Mouse (Mus musculus) testis, adult 2 months (tissue): ENCODE results near the gene Ppa2. TPM values are rescaled to one million over a fixed set of nuclear protein-coding genes. Genes with fewer than 3 reads are reported as not detected.

Source experiments
- H3K27ac ChIP-seq: fragments of 200-500 bp; 2 replicates; pipeline ENCODE4 v1.5.1; 2012; ENCODE audit warnings: low read depth, low read length; ENCODE audit not compliant: control insufficient read depth, insufficient read depth
- H3K27me3 ChIP-seq: fragments of 200-500 bp; 2 replicates; pipeline ENCODE4 v1.6.1; 2012; ENCODE audit warnings: mild to moderate bottlenecking, low read length, moderate library complexity; ENCODE audit not compliant: control insufficient read depth, insufficient read depth
- H3K36me3 ChIP-seq: fragments of 200-500 bp; 2 replicates; pipeline ENCODE4 v1.6.1; 2012; ENCODE audit warnings: mild to moderate bottlenecking, low read length; ENCODE audit not compliant: control insufficient read depth, insufficient read depth
- H3K4me1 ChIP-seq: fragments of 200-500 bp; 2 replicates; pipeline ENCODE4 v1.6.1; 2012; ENCODE audit warnings: low read length; ENCODE audit not compliant: control insufficient read depth, insufficient read depth
- H3K4me3 ChIP-seq: fragments of 200-500 bp; 2 replicates; pipeline ENCODE4 v1.5.1; 2012; ENCODE audit warnings: low read depth, mild to moderate bottlenecking, low read length, moderate library complexity, mixed read lengths; ENCODE audit not compliant: control insufficient read depth
- CTCF ChIP-seq: fragments of 200-500 bp; IDR thresholded peaks from 2 replicates; pipeline ENCODE4 v1.5.1; 2012; ENCODE audit warnings: low read depth, mild to moderate bottlenecking, inconsistent platforms, low read length, moderate library complexity; ENCODE audit not compliant: control insufficient read depth, insufficient read depth, insufficient replicate concordance
- POLR2A ChIP-seq: fragments of 200-500 bp; IDR thresholded peaks from 2 replicates; pipeline ENCODE4 v1.6.1; 2012; ENCODE audit warnings: low read depth, mild to moderate bottlenecking, inconsistent platforms, low read length, moderate library complexity; ENCODE audit not compliant: control insufficient read depth
- polyA plus RNA-seq: library from polyadenylated mRNA; depleted of rRNA; stranded (reverse); fragments of >200 nt; gene quantifications from 2 replicates; pipeline ENCODE4 v1.2.3, GENCODE M21; 2012

Gene Ppa2
- polyA plus RNA-seq, 1 experiment = 60.0 TPM

DNA sequence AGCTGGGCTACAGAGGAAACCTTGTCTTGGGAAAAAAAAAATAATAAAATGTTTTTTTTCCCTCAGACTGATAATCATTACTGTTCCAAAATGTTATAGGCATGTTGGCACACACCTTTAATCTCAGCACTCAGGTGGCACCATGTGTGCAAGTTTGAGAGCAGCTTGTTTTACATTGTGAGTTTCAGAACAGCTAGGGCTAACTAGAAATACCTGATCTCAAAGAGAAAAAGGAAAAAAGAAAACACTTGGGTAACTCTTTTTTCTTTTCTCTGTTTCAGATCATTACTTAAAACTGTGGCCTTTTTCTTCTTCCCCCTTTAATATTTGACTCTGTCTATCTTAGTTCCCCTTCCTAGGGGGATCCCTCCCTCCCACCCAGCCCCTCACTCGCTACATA is 51.5 kb downstream of the Ppa2 start:
- Histone ChIP-seq H3K36me3 (no peaks in the 10 kb centered on the region), H3K27me3 (no peaks in the 10 kb centered on the region), H3K4me3 (no peak overlapping the region), H3K27ac (no peak overlapping the region), H3K4me1 (no peaks in the 10 kb centered on the region)
- TF ChIP-seq CTCF (no peak), POLR2A (no peak)

DNA sequence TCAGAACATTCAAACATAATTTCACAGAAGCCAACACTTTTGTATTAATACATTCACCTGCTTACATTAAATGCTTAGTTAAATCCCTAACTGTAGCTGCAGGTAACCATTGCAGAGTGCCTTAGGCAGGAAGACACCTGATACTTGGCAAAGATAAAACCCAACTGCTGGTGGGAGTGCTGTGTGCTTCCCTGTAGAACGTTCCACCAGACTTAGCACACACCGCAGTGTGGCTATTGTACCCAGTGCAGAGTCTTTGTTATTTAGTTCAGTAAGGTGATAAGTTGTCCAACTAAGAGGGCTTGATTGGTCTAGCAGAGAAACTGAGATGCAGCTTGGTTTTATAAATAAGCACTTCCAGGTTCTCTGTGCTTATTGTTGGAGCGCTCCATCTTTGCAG is 54.2 kb downstream of the Ppa2 start:
- TF ChIP-seq CTCF (no peak), POLR2A (no peak)
- Histone ChIP-seq H3K27ac (no peak overlapping the region), H3K4me1 (no peaks in the 10 kb centered on the region), H3K27me3 (no peaks in the 10 kb centered on the region), H3K4me3 (no peak overlapping the region), H3K36me3 (no peaks in the 10 kb centered on the region; the same call in 1 of the 2 replicates)

DNA sequence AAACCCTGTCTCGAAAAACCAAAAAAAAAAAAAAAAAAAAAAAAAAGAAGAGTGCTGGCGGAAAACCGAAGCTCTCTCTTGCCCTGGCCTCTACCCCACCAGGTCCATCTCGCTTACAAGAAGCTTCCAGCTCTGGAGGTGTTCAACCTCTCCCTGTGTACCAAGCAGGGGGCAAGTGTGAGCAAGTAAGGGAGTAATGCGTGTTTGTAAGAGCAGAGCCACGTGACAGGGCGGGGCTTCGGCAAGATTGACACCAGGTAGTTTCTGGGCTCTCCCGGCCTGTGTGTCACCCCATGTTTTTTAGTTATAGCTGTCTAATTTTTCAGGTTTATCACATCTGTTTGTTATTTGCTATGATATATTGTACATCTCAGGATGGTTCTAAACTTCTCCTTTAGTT is 56.2 kb downstream of the Ppa2 start:
- Histone ChIP-seq H3K27me3 (no peaks in the 10 kb centered on the region), H3K36me3 (no peaks in the 10 kb centered on the region; the same call in 1 of the 2 replicates), H3K4me3 (peak overlapping the region; percentile 62), H3K4me1 (no peaks in the 10 kb centered on the region), H3K27ac (no peak overlapping the region)
- TF ChIP-seq POLR2A = no peak

DNA sequence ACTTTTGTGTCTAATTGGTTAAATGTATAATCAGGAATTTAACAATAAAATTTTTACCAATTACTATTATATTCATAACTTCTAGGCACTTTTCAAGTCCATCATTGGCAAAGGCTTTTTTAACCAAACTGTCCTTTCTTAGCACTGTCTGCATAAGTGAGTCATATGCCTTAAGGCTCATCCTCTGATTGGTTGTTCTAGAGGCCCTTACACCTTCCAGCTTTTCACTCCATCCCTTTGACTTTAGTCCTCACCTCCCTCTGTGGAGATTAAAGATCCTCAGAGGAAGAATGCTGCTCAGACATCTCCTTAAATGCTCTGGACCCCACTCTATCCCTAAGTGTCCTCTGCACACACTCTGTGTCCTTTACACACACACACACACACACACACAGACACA is 68.3 kb downstream of the Ppa2 start:
- H3K36me3 ChIP-seq = no peaks in the 10 kb centered on the region

DNA sequence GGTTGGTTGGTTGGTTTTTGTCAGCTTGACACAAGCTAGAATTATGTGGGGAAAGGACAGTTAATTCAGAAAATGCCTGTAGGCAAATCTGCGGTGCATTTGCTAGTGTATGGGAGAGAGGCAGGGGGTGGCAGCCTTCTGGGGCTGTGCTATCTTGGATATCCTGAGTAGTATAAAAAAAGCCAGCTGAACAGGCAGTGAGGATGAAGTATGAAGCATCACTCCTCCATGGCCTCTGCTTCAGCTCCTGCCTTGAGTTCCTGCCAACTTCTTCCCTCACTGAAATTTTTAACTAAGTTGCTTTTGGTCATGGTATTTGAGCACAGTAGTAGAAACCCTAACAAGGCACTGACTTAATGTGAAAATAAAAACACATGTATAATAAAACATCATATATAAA is 70.1 kb downstream of the Ppa2 start:
- no peaks in the 10 kb centered on the region for H3K4me1 ChIP-seq
- no peaks in the 10 kb centered on the region for H3K27me3 ChIP-seq
- no peaks in the 10 kb centered on the region for H3K36me3 ChIP-seq
- H3K4me3 ChIP-seq = no peak overlapping the region
- no peak overlapping the region for H3K27ac ChIP-seq
- no peak for TF ChIP-seq POLR2A
- no peak for TF ChIP-seq CTCF

More for the DNA sequence above, 68.3 kb downstream of the Ppa2 start:
- no peak overlapping the region for H3K4me3 ChIP-seq
- no peaks in the 10 kb centered on the region for H3K27me3 ChIP-seq
- TF ChIP-seq POLR2A (no peak), CTCF (no peak)
- no peak overlapping the region for H3K27ac ChIP-seq
- no peaks in the 10 kb centered on the region for H3K4me1 ChIP-seq

DNA sequence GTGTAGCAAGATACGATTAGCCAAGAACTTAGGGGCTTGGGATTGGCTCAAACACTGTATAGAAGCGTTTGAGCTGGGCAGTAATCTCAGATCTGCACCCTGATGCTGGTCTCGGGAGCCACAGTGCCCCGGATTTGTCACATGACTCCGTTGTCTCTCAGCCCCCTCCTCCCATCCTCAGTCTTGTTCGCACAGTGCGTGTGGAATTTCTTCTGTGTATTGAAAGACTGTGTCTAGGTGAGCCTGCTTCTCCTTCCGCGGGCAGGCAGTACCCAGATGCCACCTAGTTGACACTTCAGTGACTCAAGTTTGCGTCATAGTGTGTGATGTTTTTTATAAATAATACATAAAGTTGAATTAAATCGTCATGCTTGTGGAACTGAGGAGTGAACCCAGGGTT is 71.6 kb downstream of the Ppa2 start:
- no peak for TF ChIP-seq POLR2A
- TF ChIP-seq CTCF = no peak
- Histone ChIP-seq H3K36me3 (no peaks in the 10 kb centered on the region), H3K4me3 (no peak overlapping the region), H3K27me3 (no peaks in the 10 kb centered on the region), H3K4me1 (no peaks in the 10 kb centered on the region), H3K27ac (no peak overlapping the region)

DNA sequence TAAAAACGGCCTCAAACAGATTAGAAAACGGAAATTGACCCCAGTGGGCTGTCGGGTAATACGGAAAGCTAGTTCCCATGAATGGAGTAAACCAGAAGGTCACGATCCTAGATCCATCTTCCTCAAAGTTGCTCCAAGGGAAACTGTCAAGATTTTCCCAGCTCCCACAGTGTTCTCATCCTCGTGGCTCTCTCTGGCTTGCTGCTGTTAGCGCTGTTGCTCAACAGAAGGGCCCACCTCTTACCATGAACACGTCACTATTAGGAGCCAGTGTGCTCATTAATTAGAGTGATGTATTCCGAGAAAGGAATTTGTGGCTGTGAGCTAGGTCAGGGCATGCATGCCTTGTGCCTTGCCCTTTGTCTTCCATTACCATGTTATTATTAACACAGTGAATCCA is 72.2 kb downstream of the Ppa2 start:
- TF ChIP-seq CTCF (no peak), POLR2A (no peak)
- Histone ChIP-seq H3K4me1 (no peaks in the 10 kb centered on the region), H3K4me3 (no peak overlapping the region), H3K27me3 (no peaks in the 10 kb centered on the region), H3K27ac (no peak overlapping the region), H3K36me3 (no peaks in the 10 kb centered on the region)

DNA sequence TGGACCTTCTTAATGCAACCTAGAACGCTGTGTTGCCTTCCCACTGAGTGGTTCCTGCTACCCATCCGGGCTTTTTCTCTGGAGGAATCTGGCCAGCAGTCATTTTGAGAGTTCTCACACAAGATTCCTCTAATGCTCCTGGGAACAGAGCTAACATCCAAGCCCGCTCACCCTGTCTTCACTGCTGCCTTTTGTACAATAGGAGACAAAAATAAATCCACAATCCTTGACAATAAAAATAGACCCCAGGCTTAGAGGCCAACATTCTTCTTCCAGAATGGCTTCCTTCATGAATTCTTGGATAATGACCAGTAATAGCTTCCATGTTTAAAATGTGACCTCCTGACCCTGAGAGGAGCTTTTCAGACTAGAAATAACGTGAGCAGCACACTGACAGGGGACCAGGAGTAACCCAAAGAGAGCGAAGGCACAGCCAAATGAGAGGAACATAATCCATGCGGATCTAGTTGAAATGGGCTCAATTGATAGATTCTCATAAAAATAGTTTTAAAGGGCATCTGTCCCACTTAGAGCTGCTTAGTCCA is 74.3 kb downstream of the Ppa2 start:
- no peak overlapping the region for H3K27ac ChIP-seq
- no peak overlapping the region for H3K4me3 ChIP-seq
- TF ChIP-seq POLR2A (no peak), CTCF (no peak)

More for the DNA sequence above, 74.3 kb downstream of the Ppa2 start:
- no peaks in the 10 kb centered on the region for H3K27me3 ChIP-seq
- H3K36me3 ChIP-seq = no peaks in the 10 kb centered on the region
- H3K4me1 ChIP-seq = no peaks in the 10 kb centered on the region
